Mouse (Mus musculus) duodenum, adult 2 months (tissue): ENCODE measurements around the gene Vwde. TPM values are rescaled to one million over a fixed set of nuclear protein-coding genes. Genes with fewer than 3 reads are reported as not detected.

Source experiments
- polyA plus RNA-seq: library from polyadenylated mRNA; depleted of rRNA; stranded (reverse); fragments of >200 nt; gene quantifications from 2 replicates; pipeline ENCODE4 v1.2.3, GENCODE M21; 2012; ENCODE audit warnings: low replicate concordance; rRNA removed

The Vwde gene
- polyA plus RNA-seq, result not detected in 2 replicates

DNA sequence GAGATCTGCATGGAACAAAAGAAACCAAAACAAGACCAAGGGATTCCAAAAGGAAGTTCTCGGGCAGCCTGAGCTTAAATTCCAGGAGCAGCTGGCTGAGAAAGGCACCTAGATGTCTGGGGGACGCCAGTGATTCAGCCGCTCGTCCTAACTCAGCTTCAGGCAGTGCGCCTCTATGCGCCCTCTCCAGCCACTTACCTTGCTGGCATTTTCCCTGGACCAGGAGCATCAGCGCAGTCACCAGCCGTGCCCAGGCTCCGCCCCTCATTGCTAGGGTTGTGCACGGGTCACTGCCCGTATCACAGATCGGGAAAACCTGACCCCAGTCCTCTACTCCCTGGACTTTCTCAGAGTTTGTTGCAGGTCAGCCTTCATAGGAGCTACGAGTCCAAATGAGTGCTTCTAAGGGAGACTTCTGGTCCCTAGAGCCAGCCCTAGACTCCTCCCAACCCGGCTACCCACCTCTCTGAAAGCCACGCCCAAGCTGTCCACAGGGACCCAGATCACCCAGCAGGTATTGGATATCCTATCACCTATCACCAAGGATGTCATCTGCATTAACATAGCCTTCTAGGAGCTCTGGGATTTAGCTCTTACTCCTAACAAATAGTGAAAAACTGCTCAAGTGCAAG is at the start of gene Vwde:
Vwde (minus strand) TSS at position 370 of the 632 bp plus-strand sequence.

Other genes starting within 250 kb of the Vwde start
- 3.8 and 11.1 TPM in 2 replicates for gene Tmem106b, start 155.2 kb downstream of the Vwde start, polyA plus RNA-seq